In genomic region chr3:82022421-82022920, GRCm38 (mm10) we compare ENCODE assay signal across 21 mouse cellular contexts. TPM values are rescaled to one million over a fixed set of nuclear protein-coding genes. Genes with fewer than 3 reads are reported as not detected.
"Had no signal": no experiment of that assay in that cellular context is flagged by ENCODE, and none has a peak within 500 bp of the region (broad histone marks: within the 10 kb centered on the region; RNA-seq: fewer than 3 reads in every experiment).

No protein-coding gene starts in this region.

- H3K4me1 ChIP-seq: neural tube, embryonic 15.5 days; stomach, embryonic 15.5 days had no signal

- H3K36me3 ChIP-seq: neural tube, embryonic 15.5 days; stomach, embryonic 15.5 days had no signal

- H3K9ac ChIP-seq: neural tube, embryonic 15.5 days; stomach, embryonic 15.5 days had no signal

- H3K27ac ChIP-seq: neural tube, embryonic 15.5 days; stomach, embryonic 15.5 days; stomach, postnatal 0 days had no signal

- H3K27me3 ChIP-seq: neural tube, embryonic 15.5 days; stomach, embryonic 15.5 days had no signal

- DNase-seq: retina, postnatal 1 day; right cerebral cortex, postnatal 14 days; right cerebral cortex, postnatal 25 days; right cerebral cortex, postnatal 4 days; spleen, adult 18-20 months; thymus, adult 18-20 months; thymus, adult 2 months; thymus, postnatal 14 days; thymus, postnatal 25 days; thymus, postnatal 36 days; thymus, postnatal 4 days had no signal

- H3K4me3 ChIP-seq: neural tube, embryonic 15.5 days; stomach, embryonic 15.5 days had no signal

- H3K9me3 ChIP-seq: neural tube, embryonic 15.5 days; stomach, embryonic 15.5 days had no signal

- H3K4me2 ChIP-seq: neural tube, embryonic 15.5 days; stomach, embryonic 15.5 days had no signal

RNA-seq across cellular contexts. Expression of gene Asic5, which starts 40.4 kb away (rescaled TPM):
- total RNA-seq: neutrophil, adult 5-6 weeks had no signal
- polyA plus RNA-seq: neural tube, embryonic 14.5 days; neural tube, embryonic 15.5 days; spleen, adult 2 months; stomach, embryonic 14.5 days; stomach, embryonic 15.5 days; testis, adult 2 months; urinary bladder, adult 2 months had no signal

RNA-seq across cellular contexts. Expression of gene Tdo2, which starts 46.5 kb away (rescaled TPM):
- total RNA-seq: neutrophil, adult 5-6 weeks had no signal
- polyA plus RNA-seq: small intestine, adult 2 months; spleen, adult 2 months had no signal
